Mouse (Mus musculus) mature B cell (primary cell): ENCODE data around the gene Lrrc73.

ENCODE experiments used
- in situ Hi-C: fragments of 300-500 bp; cut with MboI; formaldehyde crosslinking; loops from 2 replicates; pipeline ENCODE4 v1.14.3; 2019

Gene Lrrc73

DNA sequence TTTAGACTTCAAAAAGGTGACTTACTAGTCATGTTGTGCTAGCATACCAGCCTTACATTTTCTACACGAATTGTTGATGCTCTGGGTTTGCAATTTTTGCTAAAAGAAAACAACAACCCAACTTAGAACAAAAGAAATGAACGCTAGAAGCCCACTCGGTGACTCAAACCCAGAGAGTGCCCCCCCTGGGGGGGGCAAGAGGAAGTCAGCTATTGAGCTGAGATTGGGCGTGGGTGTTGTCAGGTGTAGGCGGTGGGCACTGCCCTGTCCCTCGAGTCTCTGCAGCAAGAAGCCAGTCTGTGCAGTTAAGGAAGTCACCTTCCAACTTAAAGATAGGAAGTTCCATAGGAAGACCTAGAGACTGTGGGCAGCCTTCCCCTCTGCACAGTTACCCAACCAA, 43.3 kb downstream of the Lrrc73 start:
- in situ Hi-C loops: no loop called here

DNA sequence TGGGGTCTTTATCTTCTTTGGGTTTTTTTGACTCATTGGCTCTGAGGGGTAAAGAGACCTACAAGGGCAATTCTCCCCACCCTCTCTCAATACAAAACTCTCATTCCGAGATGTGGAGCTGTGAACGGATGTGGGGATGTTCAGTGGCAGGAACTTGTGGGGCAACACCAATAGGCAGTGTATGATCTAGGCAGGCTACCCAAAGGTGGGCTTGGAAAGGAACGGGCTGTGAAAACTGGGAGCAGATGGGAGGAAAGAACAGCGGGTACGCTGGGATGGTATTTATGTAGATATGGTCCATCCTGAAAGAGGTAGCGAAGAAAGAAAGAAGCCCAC, 43.7 kb downstream of the Lrrc73 start:
- in situ Hi-C loops: no loop called here

DNA sequence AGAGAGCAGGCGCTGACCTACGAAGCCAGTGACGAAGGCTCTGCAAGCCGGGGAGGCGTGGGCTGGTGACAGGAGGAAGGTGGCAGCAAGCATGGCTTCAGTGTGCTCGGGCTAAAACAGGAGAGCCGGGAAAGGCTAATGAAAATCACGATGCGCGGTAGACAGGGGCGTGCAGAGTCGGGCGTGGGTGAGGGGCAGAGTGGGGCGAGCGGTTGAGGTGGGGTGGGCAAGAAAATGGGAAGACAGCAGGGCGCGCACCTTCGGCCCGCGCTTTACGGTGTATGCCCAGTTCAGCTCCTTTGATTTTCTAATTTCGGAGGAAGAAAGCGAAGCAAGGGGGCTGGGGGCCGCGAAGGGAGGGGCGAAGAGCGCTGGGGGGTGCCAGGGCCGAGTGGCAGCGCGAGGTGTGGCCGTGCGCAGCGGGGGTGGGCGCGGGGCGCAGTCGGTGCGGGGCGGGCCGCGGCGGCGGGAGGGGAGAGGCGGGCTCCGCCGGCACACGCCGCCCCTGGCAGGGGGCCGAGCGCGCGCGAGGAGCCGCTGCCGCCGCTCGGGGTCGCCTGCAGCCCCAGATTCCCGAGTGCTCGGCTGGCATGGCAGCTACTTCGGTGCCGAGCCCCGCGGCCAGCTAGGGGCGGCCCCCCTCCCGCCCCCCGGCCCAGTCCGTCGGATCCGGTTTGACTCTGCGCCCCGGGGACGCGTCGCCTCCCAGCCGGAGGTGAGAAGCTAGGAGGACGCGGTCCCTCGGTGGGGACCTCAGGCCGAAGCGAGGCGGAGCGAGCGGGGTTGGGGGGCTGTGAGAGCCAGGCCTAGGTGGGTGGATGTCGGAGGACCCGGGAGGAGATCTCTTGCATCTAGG, 44.3 kb downstream of the Lrrc73 start, which contains the start of gene Dlk2:
Dlk2 (plus strand) TSS at position 58 of the 856 bp plus-strand sequence.
- in situ Hi-C loops: no loop called here

DNA sequence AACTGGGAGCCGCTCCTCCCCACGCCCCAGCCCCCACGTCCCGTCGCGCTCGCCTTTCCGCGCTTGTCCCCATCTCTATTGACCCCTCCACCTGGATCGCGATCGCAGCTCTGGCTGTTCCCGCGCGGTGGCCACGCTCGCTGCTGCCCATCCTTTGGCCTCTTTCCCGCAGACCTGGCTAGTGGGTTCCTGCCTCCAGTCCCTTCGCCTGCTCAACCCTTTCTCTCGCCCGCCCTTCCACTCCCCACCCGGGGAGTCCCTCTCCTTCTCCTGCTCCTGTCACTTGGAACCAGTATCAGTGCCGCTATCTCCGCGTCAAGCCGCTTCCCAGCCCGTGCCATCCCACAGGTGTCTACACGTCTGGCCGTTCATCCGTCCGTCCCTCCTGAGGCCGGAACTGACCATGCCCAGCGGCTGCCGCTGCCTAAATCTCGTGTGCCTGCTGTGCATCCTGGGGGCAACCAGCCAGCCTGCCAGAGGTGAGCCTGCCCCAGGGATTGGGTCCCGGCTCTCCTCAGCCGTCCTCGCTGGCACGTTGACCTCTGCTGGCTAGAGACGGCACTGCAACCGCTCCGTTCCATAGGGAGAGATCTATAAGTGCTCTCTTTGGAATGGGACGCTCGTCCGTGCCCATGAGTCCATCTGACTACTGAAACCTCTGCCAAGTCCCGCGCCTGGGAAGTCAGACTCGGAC, 45.0 kb downstream of the Lrrc73 start:
- in situ Hi-C loops: no loop called here

DNA sequence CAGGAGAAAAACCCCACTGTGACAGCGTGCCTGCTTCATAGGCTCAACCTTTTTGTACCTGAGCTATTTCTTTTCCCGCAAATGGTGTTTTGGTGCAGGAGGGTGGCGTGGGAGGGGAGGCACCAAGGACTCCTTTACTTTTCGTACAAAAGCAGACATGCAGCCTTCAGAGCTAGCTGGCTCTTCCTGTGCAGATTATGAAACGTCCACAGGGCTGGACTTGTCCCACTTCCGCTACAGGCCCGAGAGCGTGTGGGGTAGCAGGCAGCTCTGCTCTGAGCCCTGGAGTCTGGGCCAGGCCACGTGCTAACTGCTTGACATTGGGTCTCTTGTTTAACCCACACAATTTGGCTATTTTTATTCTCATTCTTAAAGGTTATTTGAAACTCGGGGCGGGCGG, 48.6 kb downstream of the Lrrc73 start:
- in situ Hi-C loops: no loop called here

DNA sequence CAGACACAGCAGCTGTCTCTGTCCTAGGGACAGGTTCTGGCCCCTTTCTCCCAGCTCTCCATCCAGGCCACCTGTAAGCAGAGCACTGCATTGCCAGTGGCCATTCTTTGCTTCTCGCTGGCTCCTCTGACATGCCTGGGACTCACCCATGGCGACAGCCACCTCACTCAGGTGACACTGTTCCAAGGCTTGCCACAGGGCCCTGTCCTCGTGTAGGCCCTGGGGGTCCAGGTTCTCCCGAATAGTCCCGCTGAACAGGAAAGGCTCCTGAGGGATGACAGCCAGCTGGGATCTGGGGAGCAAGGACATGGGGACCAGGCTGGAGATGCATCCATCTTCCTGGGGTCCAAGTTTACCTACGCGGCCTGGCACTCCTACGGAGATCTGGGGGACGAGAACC, 50.9 kb downstream of the Lrrc73 start:
- in situ Hi-C loops: no loop called here
